Mouse (Mus musculus): Measurements from ENCODE around the gene Camk2d.

The Camk2d gene

DNA sequence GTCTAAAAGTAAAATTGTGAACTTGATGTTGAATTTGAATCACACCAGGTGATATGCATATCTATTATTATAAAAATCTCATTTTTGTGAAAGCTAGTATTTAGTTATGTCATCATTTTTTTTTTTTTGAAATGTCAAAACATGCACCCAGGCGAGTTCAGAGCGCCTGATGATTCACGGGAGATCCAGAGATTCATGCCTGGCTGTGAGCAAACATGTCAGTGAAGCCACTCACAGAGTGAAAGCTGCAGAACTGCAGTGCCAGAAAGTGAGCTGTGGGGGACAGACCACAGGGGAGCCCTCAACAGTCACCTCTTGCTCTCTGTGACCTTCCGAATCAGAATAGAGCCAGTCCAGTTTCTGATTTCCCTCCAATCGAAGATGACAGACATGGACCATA is 84.9 kb downstream of the Camk2d start:
- in situ Hi-C loops (cut with MboI; ENCODE audit: unreplicated experiment in 2 of 2), result no loop called here

- in situ Hi-C loops (cut with MboI; ENCODE audit: unreplicated experiment in 2 of 2), result no loop called here
Observed at GRCm38 (mm10) chr3:126681996-126682395, 85.9 kb downstream of the Camk2d start.

DNA sequence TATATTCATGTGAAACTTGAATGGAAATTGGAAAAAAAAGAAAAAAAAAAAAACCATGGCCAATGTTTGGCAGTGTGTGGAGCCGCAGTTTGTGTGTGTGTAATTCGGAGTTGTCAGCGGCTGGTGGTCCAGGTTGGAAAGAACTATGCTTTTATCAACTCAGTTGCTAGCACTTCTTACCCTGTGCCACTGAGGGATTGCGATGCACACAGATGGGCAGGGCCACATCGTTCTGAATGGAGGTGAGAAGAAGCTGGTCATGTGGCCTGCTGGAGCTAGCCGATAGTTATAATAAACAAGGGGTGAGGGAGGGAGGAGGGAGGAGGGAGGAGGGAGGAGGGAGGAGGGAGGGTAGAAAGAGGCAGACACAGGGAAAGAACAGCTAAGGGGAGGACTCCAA is 89.3 kb downstream of the Camk2d start:
- in situ Hi-C loops (cut with MboI; ENCODE audit: unreplicated experiment in 2 of 2), result no loop called here

GRCm38 (mm10) chr3:126687150-126687549 is 91.0 kb downstream of the Camk2d start:
- in situ Hi-C loops (cut with MboI; ENCODE audit: unreplicated experiment in 2 of 2), result no loop called here

DNA sequence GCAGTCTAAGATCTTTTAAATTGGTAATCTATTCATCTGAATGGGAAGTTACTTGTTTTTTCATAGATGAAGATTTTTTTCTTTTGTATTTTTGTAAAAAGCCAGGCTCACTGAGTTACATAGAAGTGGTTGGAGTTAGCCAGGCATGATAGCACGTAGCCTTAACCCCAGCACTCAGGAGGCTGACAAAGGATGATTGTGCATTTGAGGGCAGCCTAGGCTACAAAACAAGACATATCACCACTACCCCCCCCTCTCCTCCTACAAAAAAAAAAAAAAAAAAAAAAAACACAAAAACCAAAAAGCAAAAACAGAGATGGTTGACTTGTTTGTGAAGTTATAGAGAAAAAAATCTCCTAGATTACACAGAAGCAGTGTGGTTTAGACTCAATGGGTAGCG is 92.4 kb downstream of the Camk2d start:
- in situ Hi-C loops (cut with MboI; ENCODE audit: unreplicated experiment in 2 of 2), result no loop called here

- in situ Hi-C loops (cut with MboI; ENCODE audit: unreplicated experiment in 2 of 2), result loop anchor here (5.0 to 10.0 kb wide), 3 partner anchors 66 to 94 kb away; partner anchors contain the start of gene Camk2d (in 2 of the 2)
Observed at GRCm38 (mm10) chr3:126690627-126691505, 94.8 kb downstream of the Camk2d start.

GRCm38 (mm10) chr3:126691565-126691964 is 95.5 kb downstream of the Camk2d start:
- in situ Hi-C loops (cut with MboI; ENCODE audit: unreplicated experiment in 2 of 2), result loop anchor here (5.0 to 10.0 kb wide), 3 partner anchors 66 to 94 kb away; partner anchors contain the start of gene Camk2d (in 2 of the 2)

GRCm38 (mm10) chr3:126692797-126693196 is 96.7 kb downstream of the Camk2d start:
- in situ Hi-C loops (cut with MboI; ENCODE audit: unreplicated experiment in 2 of 2), result loop anchor here (5.0 to 10.0 kb wide), 3 partner anchors 65 to 95 kb away; partner anchors contain the start of gene Camk2d (in 2 of the 2)

- in situ Hi-C loops (cut with MboI; ENCODE audit: unreplicated experiment in 2 of 2), result loop anchor here (5.0 to 10.0 kb wide), 3 partner anchors 64 to 96 kb away; partner anchors contain the start of gene Camk2d (in 2 of the 2)
Observed at GRCm38 (mm10) chr3:126693302-126693701, 97.2 kb downstream of the Camk2d start.

DNA sequence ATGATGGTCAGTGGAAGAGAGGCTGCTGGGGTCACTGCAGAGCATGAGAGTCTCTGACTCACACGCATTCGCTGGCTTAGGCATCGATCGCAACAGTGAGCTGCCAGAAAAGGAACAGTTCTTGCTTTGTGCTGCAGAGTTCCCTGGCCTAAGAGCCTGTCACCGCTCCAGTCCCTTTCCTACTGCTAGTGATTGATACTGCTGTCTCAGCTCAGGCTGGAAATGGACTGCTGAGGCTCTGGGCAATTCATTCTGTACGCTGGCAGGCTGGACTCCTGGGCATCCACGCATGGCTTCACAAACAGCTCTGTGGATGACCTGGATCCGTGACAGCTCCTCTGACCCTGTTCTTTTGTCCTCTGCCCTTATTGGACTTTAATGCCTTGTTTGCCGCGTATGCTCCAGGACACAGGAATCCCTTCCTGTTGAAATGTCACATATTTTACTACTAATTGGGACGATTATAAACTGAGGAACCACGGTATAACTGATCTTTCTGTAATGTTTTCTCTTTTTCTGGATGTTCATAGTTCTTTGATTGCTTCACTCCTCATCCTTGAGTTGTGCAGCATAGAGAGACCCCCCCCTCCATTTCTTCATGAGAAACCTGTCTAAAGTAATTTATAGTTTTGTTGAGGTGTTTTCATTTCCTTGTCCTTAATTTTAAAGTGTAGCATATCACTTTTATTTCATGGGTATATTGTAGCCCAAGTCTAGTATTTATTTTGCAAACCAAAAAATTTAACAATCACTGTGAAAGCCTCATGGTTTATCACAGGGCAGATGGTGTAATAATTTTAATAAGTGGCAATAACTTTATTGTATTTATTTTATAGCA is 99.6 kb downstream of the Camk2d start:
- in situ Hi-C loops (cut with MboI; ENCODE audit: unreplicated experiment in 2 of 2), result loop anchor here (5.0 to 10.0 kb wide), 2 partner anchors 69 to 117 kb away; no protein-coding TSS in a partner anchor

DNA sequence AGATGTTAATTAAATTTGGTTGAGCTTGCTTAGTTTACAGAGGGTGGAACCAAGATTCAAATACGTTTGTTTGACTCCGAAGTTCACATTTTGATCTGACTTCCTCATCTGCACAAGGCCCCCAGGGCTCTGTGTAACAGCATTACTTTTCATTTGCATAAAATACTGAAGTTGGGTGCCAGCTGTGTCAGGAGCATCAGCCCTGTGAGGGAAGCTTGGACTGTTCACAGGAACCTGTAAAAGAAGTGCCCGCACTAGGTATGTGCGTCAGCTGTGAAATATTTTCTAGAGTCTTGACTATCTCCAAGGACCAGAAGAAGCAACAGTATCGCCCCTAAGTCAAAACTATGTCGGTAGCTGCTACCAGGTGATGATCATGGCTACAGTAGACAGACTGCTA is 100.5 kb downstream of the Camk2d start:
- in situ Hi-C loops (cut with MboI; ENCODE audit: unreplicated experiment in 2 of 2), result loop anchor here (5.0 to 10.0 kb wide), 2 partner anchors 68 to 116 kb away; no protein-coding TSS in a partner anchor

DNA sequence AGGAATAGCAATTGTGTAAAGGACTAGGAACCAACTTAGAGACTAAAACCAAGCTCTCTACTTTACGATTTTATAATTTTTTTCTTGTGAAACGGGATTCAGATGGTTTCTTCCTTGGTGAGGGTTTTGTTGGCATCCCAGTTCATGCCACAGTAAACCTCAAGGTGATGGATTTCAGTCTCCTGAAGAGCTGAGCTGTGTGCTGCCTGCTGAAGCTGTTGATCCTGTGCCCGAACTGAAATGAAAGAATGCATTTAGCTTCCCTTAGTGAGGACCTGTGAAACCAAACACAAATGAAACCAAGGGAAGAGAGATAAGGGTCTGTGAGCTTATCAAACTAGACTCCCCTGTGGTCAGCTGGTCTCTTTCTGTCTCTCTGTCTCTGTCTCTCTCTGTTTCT is 103.6 kb downstream of the Camk2d start:
- in situ Hi-C loops (cut with MboI; ENCODE audit: unreplicated experiment in 2 of 2), result loop anchor here (5.0 to 10.0 kb wide), 2 partner anchors 65 to 113 kb away; no protein-coding TSS in a partner anchor

- in situ Hi-C loops (cut with MboI; ENCODE audit: unreplicated experiment in 2 of 2), result no loop called here
Observed at GRCm38 (mm10) chr3:126701067-126701466, 105.0 kb downstream of the Camk2d start.

DNA sequence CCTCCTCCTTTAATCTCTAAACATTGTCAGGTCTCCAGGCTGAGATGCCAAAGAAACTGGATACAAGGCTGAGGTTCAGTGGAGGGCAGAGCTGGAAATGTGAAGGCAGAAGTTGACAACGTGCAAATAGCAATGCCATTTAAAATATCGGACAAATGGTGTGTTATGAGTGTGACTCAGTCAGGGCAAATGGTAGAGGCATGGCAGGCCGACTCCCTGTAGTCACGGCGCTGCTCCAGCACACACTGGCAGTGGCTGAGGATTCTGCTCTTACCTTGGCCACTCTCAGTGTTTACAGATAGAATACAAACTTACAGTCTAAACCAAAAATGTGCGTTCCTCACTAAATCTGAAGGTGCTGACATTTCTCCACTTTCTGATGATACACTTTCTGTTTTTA is 105.5 kb downstream of the Camk2d start:
- in situ Hi-C loops (cut with MboI; ENCODE audit: unreplicated experiment in 2 of 2), result no loop called here

DNA sequence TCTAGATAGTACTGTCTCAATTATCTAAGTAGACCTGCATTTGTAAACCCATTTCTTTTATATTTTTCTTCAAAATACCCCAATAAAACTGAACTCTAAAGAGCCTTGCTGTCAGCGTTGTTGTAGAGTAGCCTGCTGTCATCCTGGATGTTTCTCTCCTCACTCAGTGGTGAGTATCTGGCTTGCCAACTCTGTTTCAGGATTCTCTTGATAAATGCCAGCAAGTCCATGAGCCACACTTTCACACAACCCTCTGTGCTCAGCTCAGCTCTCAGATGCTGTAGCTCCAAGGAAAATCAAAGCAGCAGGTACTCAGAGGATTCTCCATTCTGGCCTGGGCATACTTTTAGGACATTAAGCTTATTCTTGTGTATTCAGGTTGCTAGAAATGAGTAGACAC is 109.4 kb downstream of the Camk2d start:
- in situ Hi-C loops (cut with MboI; ENCODE audit: unreplicated experiment in 2 of 2), result no loop called here

- in situ Hi-C loops (cut with MboI; ENCODE audit: unreplicated experiment in 2 of 2), result no loop called here
Observed at GRCm38 (mm10) chr3:126714281-126714680, 118.2 kb downstream of the Camk2d start.

DNA sequence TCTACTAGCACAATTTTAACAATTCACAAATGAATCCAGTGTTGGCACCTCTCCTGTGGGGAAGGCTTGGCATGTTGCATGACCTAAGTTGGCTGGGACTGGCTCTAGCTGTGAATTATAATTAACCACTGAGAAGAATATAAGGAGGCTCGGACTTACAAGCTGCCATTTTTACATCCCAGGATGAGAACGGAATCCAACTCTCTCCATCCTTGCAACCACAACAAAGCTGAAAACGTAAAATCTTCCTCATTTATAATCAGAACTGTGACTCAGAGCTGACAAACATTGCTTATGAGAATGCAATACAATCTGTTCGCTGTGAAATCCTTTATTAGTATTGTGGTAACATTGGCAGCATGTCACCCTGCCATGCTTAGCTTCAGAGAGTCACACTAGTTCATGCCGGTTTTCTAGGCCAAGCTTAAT is 126.9 kb downstream of the Camk2d start:
- in situ Hi-C loops (cut with MboI; ENCODE audit: unreplicated experiment in 2 of 2), result no loop called here

- in situ Hi-C loops (cut with MboI; ENCODE audit: unreplicated experiment in 2 of 2), result no loop called here
Observed at GRCm38 (mm10) chr3:126723458-126723857, 127.4 kb downstream of the Camk2d start.

GRCm38 (mm10) chr3:126725647-126726046 is 129.5 kb downstream of the Camk2d start:
- in situ Hi-C loops (cut with MboI; ENCODE audit: unreplicated experiment in 2 of 2), result no loop called here

- in situ Hi-C loops (cut with MboI; ENCODE audit: unreplicated experiment in 2 of 2), result no loop called here
Observed at GRCm38 (mm10) chr3:126727387-126727786, 131.3 kb downstream of the Camk2d start.

DNA sequence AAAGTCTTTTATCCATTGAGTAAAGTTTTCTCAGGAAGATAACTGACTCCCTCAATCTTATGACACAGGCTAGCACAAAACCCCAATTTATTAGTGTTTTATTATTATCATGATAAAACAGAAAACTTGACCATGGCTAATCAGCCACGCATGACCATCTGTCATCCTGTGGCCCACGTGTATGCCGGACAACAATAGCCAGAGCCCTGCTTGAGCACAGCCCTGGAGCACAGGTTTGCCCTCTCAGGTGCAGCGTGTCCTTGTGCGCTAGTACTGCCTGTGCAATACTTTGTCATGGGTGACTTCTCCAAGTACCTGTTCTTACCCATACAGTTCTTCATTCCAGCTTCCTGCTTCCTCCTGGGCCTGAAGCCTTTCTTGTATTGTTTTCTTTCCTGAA is 134.3 kb downstream of the Camk2d start:
- in situ Hi-C loops (cut with MboI; ENCODE audit: unreplicated experiment in 2 of 2), result no loop called here

Measured in v-Abl transformed pro-B cells (cell line).